Mouse (Mus musculus) stomach, postnatal 0 days (tissue): Measurements from ENCODE around the gene Irf2bp2.

Experiments
- CTCF ChIP-seq: IDR thresholded peaks from 2 replicates; pipeline ENCODE4 v1.5.1; 2016; ENCODE audit warnings: antibody characterized with exemption, low read depth, mild to moderate bottlenecking, moderate library complexity
- EP300 ChIP-seq: optimal IDR thresholded peaks from 2 replicates; pipeline ENCODE3; 2016; ENCODE audit warnings: antibody characterized with exemption

DNA sequence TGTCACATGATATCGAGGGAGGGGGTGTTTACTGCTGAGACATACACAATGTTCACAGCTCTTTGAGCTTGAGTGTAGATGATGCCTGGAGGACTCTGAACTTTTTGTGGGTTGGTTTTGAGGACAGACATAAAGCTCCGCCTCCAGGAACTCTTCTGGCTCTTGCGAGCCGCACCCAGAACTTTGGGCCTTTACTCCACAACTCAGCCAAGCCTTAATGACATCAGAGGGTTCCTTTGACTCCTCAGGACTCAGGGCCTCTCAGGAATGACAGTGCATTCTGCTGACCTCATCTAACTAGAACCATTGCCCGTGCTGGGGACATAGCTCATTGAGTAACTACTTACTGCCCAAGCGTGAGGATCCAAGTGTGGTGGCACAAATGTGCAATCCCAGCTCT is 25.7 kb upstream of the Irf2bp2 start:
- TF ChIP-seq CTCF (no peak), EP300 (no peak)
